Mouse (Mus musculus) ES-E14 (cell line): ENCODE data around the gene Gm27021. TPM values are rescaled to one million over a fixed set of nuclear protein-coding genes. Genes with fewer than 3 reads are reported as not detected.
"Not testable (repeated sequence)": the region's sequence is repeated elsewhere in the genome, so short reads cannot be mapped to it uniquely, and the experiment has no call there.

ENCODE experiments used
- DNase-seq: peaks from one replicate; pipeline ENCODE4 v3.0.0-alpha.2; 2013; ENCODE audit warnings: low read depth, low spot score
- H3K27ac ChIP-seq: 2 replicates; pipeline ENCODE4 v1.5.1; 2012; ENCODE audit warnings: low read depth, mild to moderate bottlenecking, low read length, moderate library complexity, mixed read lengths; ENCODE audit not compliant: poor library complexity, insufficient read depth, severe bottlenecking
- H3K36me3 ChIP-seq: 2 replicates; pipeline ENCODE4 v1.6.1; 2012; ENCODE audit warnings: mild to moderate bottlenecking, low read length, moderate library complexity, mixed read lengths; ENCODE audit not compliant: control insufficient read depth, poor library complexity, insufficient read depth, severe bottlenecking
- H3K4me1 ChIP-seq, 2 experiments: fragments of 150-350 bp in 1 of 2; sonication (generic) in 1 of 2; 2 replicates each; pipeline ENCODE4 v1.6.1; 2012; ENCODE audit warnings: low read length in 2 of 2, mild to moderate bottlenecking in 1 of 2, mixed read lengths in 1 of 2; ENCODE audit not compliant: control insufficient read depth in 2 of 2, insufficient read depth in 2 of 2, poor library complexity in 1 of 2
- H3K4me3 ChIP-seq, 2 experiments: fragments of 150-350 bp in 1 of 2; sonication (generic) in 1 of 2; 2 replicates each; pipeline ENCODE4 v1.5.1; 2012; ENCODE audit warnings: low read length in 2 of 2, low read depth in 1 of 2, mild to moderate bottlenecking in 1 of 2, mixed read lengths in 1 of 2; ENCODE audit not compliant: insufficient read depth in 1 of 2, poor library complexity in 1 of 2, severe bottlenecking in 1 of 2
- H3K9ac ChIP-seq: 2 replicates; pipeline ENCODE4 v1.6.1; 2012; ENCODE audit warnings: low read depth, mild to moderate bottlenecking, low read length, mixed read lengths; ENCODE audit not compliant: poor library complexity, insufficient read depth, severe bottlenecking
- H3K9me3 ChIP-seq: fragments of 150-350 bp; sonication (generic); 2 replicates; pipeline ENCODE4 v1.6.1; 2012; ENCODE audit warnings: low read depth, mild to moderate bottlenecking, low read length; ENCODE audit not compliant: control insufficient read depth, insufficient read depth
- CHD2 ChIP-seq: IDR thresholded peaks from 2 replicates; pipeline ENCODE4 v1.6.1; 2014; ENCODE audit warnings: mild to moderate bottlenecking, low read depth, low read length, inconsistent platforms
- HCFC1 ChIP-seq: IDR thresholded peaks from 2 replicates; pipeline ENCODE4 v1.6.1; 2012; ENCODE audit warnings: low read length, inconsistent platforms, borderline replicate concordance; ENCODE audit not compliant: insufficient read depth
- MAFK ChIP-seq: IDR thresholded peaks from 2 replicates; pipeline ENCODE4 v1.6.1; 2014; ENCODE audit warnings: mild to moderate bottlenecking, low read depth, low read length, inconsistent platforms; ENCODE audit not compliant: insufficient read depth
- ZC3H11A ChIP-seq: IDR thresholded peaks from 2 replicates; pipeline ENCODE4 v1.6.1; 2012; ENCODE audit warnings: low read depth, mild to moderate bottlenecking, inconsistent platforms, low read length, borderline replicate concordance
- ZNF384 ChIP-seq: IDR thresholded peaks from 2 replicates; pipeline ENCODE4 v1.6.1; 2012; ENCODE audit warnings: low read depth, low read length, inconsistent platforms
- in situ Hi-C, 2 experiments: fragments of 600-800 bp; cut with MboI; formaldehyde crosslinking; loops; one replicate each; pipeline ENCODE4 v1.15.1; 2025; ENCODE audit warnings: low sequenced_read_pairs in 2 of 2, inconsistent platforms in 1 of 2; ENCODE audit not compliant: unreplicated experiment in 2 of 2
- total RNA-seq: library from RNA; depleted of rRNA; stranded (reverse); fragments of 300-350 nt; gene quantifications from 2 replicates; pipeline ENCODE4 v1.2.3, GENCODE M21; 2012

Gm27021 gene
- total RNA-seq, 1 experiment = 0.49 TPM

GRCm38 (mm10) chr8:120685097-120685496, 17.2 kb upstream of the Gm27021 start:
- Histone ChIP-seq H3K36me3 (no peaks in the 10 kb centered on the region), H3K27ac (no peak overlapping the region), H3K4me3 (no peak overlapping the region), H3K9ac (no peak overlapping the region), H3K4me1 (no peaks in the 10 kb centered on the region), H3K9me3 (no peaks in the 10 kb centered on the region)
- TF ChIP-seq HCFC1 (no peak), MAFK (no peak), ZC3H11A (no peak), ZNF384 (no peak), CHD2 (no peak)
- in situ Hi-C loops = loop anchor here in 1 of 2 experiments (25.0 kb wide), 1 partner anchor 102 kb away; no protein-coding TSS in a partner anchor
- DNase-seq = no peak

GRCm38 (mm10) chr8:120684082-120684481, 16.2 kb upstream of the Gm27021 start:
- DNase-seq = no peak
- in situ Hi-C loops = loop anchor here (5.0 to 25.0 kb wide), 3 partner anchors 103 to 408 kb away; no protein-coding TSS in a partner anchor
- Histone ChIP-seq H3K27ac (no peak overlapping the region), H3K4me3 (peak overlapping the region in 1 of 2 experiments; percentile 44; a peak in 3 of 4 replicates), H3K9ac (0 out of 2 replicates have a peak overlapping the region, but pooled peaks have one; percentile 42), H3K4me1 (no peaks in the 10 kb centered on the region), H3K9me3 (no peaks in the 10 kb centered on the region), H3K36me3 (no peaks in the 10 kb centered on the region)
- no peak for TF ChIP-seq MAFK
- no peak for TF ChIP-seq ZC3H11A
- TF ChIP-seq ZNF384 = no peak
- no peak for TF ChIP-seq HCFC1
- no peak for TF ChIP-seq CHD2

GRCm38 (mm10) chr8:120683602-120684001, 15.7 kb upstream of the Gm27021 start:
- in situ Hi-C loops = loop anchor here (5.0 to 25.0 kb wide), 3 partner anchors 104 to 409 kb away; no protein-coding TSS in a partner anchor
- H3K4me1 ChIP-seq = no peaks in the 10 kb centered on the region
- no peaks in the 10 kb centered on the region for H3K36me3 ChIP-seq
- no peaks in the 10 kb centered on the region for H3K9me3 ChIP-seq
- peak; percentile 20; the same call in 1 of the 2 replicates for TF ChIP-seq ZC3H11A
- no peak for TF ChIP-seq ZNF384
- no peak for TF ChIP-seq MAFK
- 0 out of 2 replicates have a peak, but pooled peaks have one; percentile 27 for TF ChIP-seq CHD2
- no peak for TF ChIP-seq HCFC1
- DNase-seq = no peak
- 0 out of 2 replicates have a peak overlapping the region, but pooled peaks have one; percentile 42 for H3K9ac ChIP-seq
- H3K4me3 ChIP-seq = peak overlapping the region in 1 of 2 experiments; percentile 44; a peak in 3 of 4 replicates
- H3K27ac ChIP-seq = no peak overlapping the region

- TF ChIP-seq MAFK = no peak
- no peak for TF ChIP-seq ZNF384
- no peak for TF ChIP-seq CHD2
- no peak for TF ChIP-seq HCFC1
- TF ChIP-seq ZC3H11A = no peak
- Histone ChIP-seq H3K27ac (no peak overlapping the region), H3K4me3 (no peak overlapping the region), H3K4me1 (no peaks in the 10 kb centered on the region), H3K36me3 (no peaks in the 10 kb centered on the region), H3K9me3 (no peaks in the 10 kb centered on the region), H3K9ac (no peak overlapping the region)
- DNase-seq = no peak
- in situ Hi-C loops = loop anchor here (5.0 to 25.0 kb wide), 3 partner anchors 106 to 411 kb away; no protein-coding TSS in a partner anchor
These were observed 13.2 kb upstream of the Gm27021 start for GRCm38 (mm10) chr8:120681113-120681512.

GRCm38 (mm10) chr8:120680405-120680804, 12.5 kb upstream of the Gm27021 start:
- in situ Hi-C loops = loop anchor here (5.0 to 25.0 kb wide), 3 partner anchors 107 to 412 kb away; no protein-coding TSS in a partner anchor
- not testable (repeated sequence) for H3K36me3 ChIP-seq, H3K9ac ChIP-seq, DNase-seq, H3K4me1 ChIP-seq, H3K27ac ChIP-seq, H3K4me3 ChIP-seq, H3K9me3 ChIP-seq
